Mouse (Mus musculus): ENCODE results near the gene Tktl2.

GRCm38 (mm10) chr8:66503381-66503780 is 8.2 kb upstream of the Tktl2 start:
- no peak for TF ChIP-seq CTCF (conservative IDR thresholded peaks at IDR 0.05; ENCODE audit: low read length)
- TF ChIP-seq NANOG (IDR thresholded peaks at IDR 0.05; ENCODE audit: borderline replicate concordance, low read length): no peak
- TF ChIP-seq POU5F1 (IDR thresholded peaks at IDR 0.05; ENCODE audit: borderline replicate concordance, low read length): no peak
